Mouse (Mus musculus): ENCODE data around the gene Nell2. TPM values are rescaled to one million over a fixed set of nuclear protein-coding genes. Genes with fewer than 3 reads are reported as not detected.

Nell2 gene
- polyA plus RNA-seq, 2 experiments from 2014 or later, result not detected

- ATAC-seq, result no peak
These were observed 54.4 kb downstream of the Nell2 start for GRCm38 (mm10) chr15:95473976-95474375.

- no peak for ATAC-seq
These were observed 61.2 kb downstream of the Nell2 start for GRCm38 (mm10) chr15:95467195-95467594.

GRCm38 (mm10) chr15:95460041-95460566, 68.3 kb downstream of the Nell2 start:
- no peak for ATAC-seq

- ATAC-seq, result no peak
These were observed 83.8 kb downstream of the Nell2 start for GRCm38 (mm10) chr15:95444586-95444985.

GRCm38 (mm10) chr15:95437740-95438139, 90.6 kb downstream of the Nell2 start:
- no peak for ATAC-seq

GRCm38 (mm10) chr15:95436261-95436660, 92.1 kb downstream of the Nell2 start:
- ATAC-seq, result no peak

- no peak for ATAC-seq
These were observed 97.1 kb downstream of the Nell2 start for GRCm38 (mm10) chr15:95431156-95431799.

- no peak for ATAC-seq
These were observed 98.4 kb downstream of the Nell2 start for GRCm38 (mm10) chr15:95430000-95430399.

- ATAC-seq, result no peak
These were observed 100.2 kb downstream of the Nell2 start for GRCm38 (mm10) chr15:95428003-95428663.

GRCm38 (mm10) chr15:95425085-95425484, 103.3 kb downstream of the Nell2 start:
- ATAC-seq, result no peak

GRCm38 (mm10) chr15:95422226-95422950, 106.0 kb downstream of the Nell2 start:
- no peak for ATAC-seq

- no peak for ATAC-seq
These were observed 109.7 kb downstream of the Nell2 start for GRCm38 (mm10) chr15:95418641-95419040.

- no peak for ATAC-seq
These were observed 116.2 kb downstream of the Nell2 start for GRCm38 (mm10) chr15:95411949-95412741.

GRCm38 (mm10) chr15:95410213-95410843, 118.0 kb downstream of the Nell2 start:
- no peak for ATAC-seq

- no peak for ATAC-seq
These were observed 138.0 kb downstream of the Nell2 start for GRCm38 (mm10) chr15:95390347-95390746.

- no peak for ATAC-seq
These were observed 139.4 kb downstream of the Nell2 start for GRCm38 (mm10) chr15:95388950-95389349.

- ATAC-seq, result no peak
These were observed 147.5 kb downstream of the Nell2 start for GRCm38 (mm10) chr15:95380859-95381258.

GRCm38 (mm10) chr15:95370720-95371395, 157.5 kb downstream of the Nell2 start:
- no peak for ATAC-seq

- no peak for ATAC-seq
These were observed 160.2 kb downstream of the Nell2 start for GRCm38 (mm10) chr15:95368185-95368584.

- ATAC-seq, result no peak
These were observed 161.9 kb downstream of the Nell2 start for GRCm38 (mm10) chr15:95366506-95366905.

- no peak for ATAC-seq
These were observed 173.6 kb downstream of the Nell2 start for GRCm38 (mm10) chr15:95354806-95355205.
